Mouse (Mus musculus): ENCODE results near the gene 2610002M06Rik. TPM values are rescaled to one million over a fixed set of nuclear protein-coding genes. Genes with fewer than 3 reads are reported as not detected.

2610002M06Rik gene
- polyA plus RNA-seq, 1 experiment from 2014 or later = 10.5 TPM

Other genes starting within 250 kb of the 2610002M06Rik start
- gene Tbx22, start 148.4 kb downstream of the 2610002M06Rik start, polyA plus RNA-seq (2015; fragmentation: Nextera tagmentation; extraction: Ambion mirVana) = 0.05 TPM in 1 of 2 replicates, not detected in the other
- gene Tent5d, start 23.7 kb downstream of the 2610002M06Rik start, polyA plus RNA-seq (2015; fragmentation: Nextera tagmentation; extraction: Ambion mirVana) = 0.21 and 0.40 TPM in 2 replicates
- not detected in 2 replicates for gene Gm732, start 132.1 kb upstream of the 2610002M06Rik start, polyA plus RNA-seq (2015; fragmentation: Nextera tagmentation; extraction: Ambion mirVana)